In the genomic region with DNA sequence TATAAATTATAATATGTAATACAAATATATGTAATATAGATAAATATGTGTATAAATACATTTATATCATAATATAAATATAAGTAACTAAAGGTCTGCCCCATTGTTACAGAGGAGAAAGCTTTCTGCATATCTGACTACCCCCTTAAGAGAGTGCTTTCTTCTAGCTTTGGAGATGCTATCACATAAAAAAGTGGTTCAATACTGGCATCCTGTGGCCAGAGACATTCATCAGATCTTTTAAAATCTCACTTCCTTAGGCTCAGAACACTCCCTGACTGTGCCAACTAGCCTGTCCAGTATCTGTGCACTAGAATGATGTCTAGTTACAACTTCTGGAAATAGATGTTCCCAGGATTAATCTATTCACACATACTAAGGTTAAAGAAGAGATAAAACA, we compare ENCODE assay signal across 16 mouse cellular contexts.
DNase-seq lines count a peak whose midpoint lies in the region; ATAC-seq and TF ChIP-seq lines count a peak whose summit lies in the region.
"Had no signal": no experiment of that assay in that cellular context is flagged by ENCODE, and none has a peak within 500 bp of the region (broad histone marks: within the 10 kb centered on the region; RNA-seq: fewer than 3 reads in every experiment).

No protein-coding gene starts in this region.

- no peak overlapping the region for H3K4me3 ChIP-seq in forebrain, embryonic 14.5 days (ENCODE audit: low read depth, low read length)
- H3K4me3 ChIP-seq in forebrain, embryonic 10.5 days, result no peak overlapping the region
- no peak overlapping the region for H3K4me3 ChIP-seq in intestine, postnatal 0 days (ENCODE audit: low read depth, low read length)
- no peak overlapping the region for H3K4me3 ChIP-seq in intestine, embryonic 15.5 days (replicated peaks)
- no peak overlapping the region for H3K4me3 ChIP-seq in midbrain, embryonic 14.5 days (replicated peaks; ENCODE audit: low read depth, low read length)
- H3K4me3 ChIP-seq in midbrain, embryonic 13.5 days (replicated peaks), result no peak overlapping the region
- H3K4me3 ChIP-seq in stomach, postnatal 0 days (ENCODE audit: low read depth, low read length), result no peak overlapping the region
- H3K4me3 ChIP-seq: erythroblast, embryonic 14.5 days; limb, embryonic 13.5 days had no signal

- H3K9me3 ChIP-seq in forebrain, embryonic 14.5 days (replicated peaks; ENCODE audit: control insufficient read depth, low read length), result no peaks in the 10 kb centered on the region
- no peaks in the 10 kb centered on the region for H3K9me3 ChIP-seq in forebrain, embryonic 10.5 days
- no peaks in the 10 kb centered on the region for H3K9me3 ChIP-seq in intestine, postnatal 0 days (ENCODE audit: control insufficient read depth)
- H3K9me3 ChIP-seq in intestine, embryonic 15.5 days, result no peaks in the 10 kb centered on the region
- no peaks in the 10 kb centered on the region for H3K9me3 ChIP-seq in midbrain, embryonic 14.5 days (ENCODE audit: control insufficient read depth, low read length)
- H3K9me3 ChIP-seq in midbrain, embryonic 13.5 days, result no peaks in the 10 kb centered on the region
- no peaks in the 10 kb centered on the region for H3K9me3 ChIP-seq in stomach, postnatal 0 days (ENCODE audit: control insufficient read depth, low read length)
- H3K9me3 ChIP-seq: limb, embryonic 13.5 days had no signal

- H3K27ac ChIP-seq in forebrain, embryonic 14.5 days (ENCODE audit: low read depth, low read length), result no peak overlapping the region
- H3K27ac ChIP-seq in forebrain, embryonic 10.5 days, result no peak overlapping the region
- H3K27ac ChIP-seq in intestine, postnatal 0 days (ENCODE audit: low read depth, low read length), result no peak overlapping the region
- H3K27ac ChIP-seq in intestine, embryonic 15.5 days, result no peak overlapping the region
- no peak overlapping the region for H3K27ac ChIP-seq in midbrain, embryonic 14.5 days (replicated peaks; ENCODE audit: low read depth, low read length)
- no peak overlapping the region for H3K27ac ChIP-seq in midbrain, embryonic 13.5 days
- no peak overlapping the region for H3K27ac ChIP-seq in stomach, postnatal 0 days (replicated peaks)
- H3K27ac ChIP-seq: limb, embryonic 13.5 days; liver, embryonic 14.5 days had no signal

- TF ChIP-seq CTCF in intestine, postnatal 0 days (IDR thresholded peaks at IDR 0.05; ENCODE audit: low read depth), result peak; percentile 17; the same call in 1 of the 2 replicates
- TF ChIP-seq CTCF in stomach, postnatal 0 days (IDR thresholded peaks at IDR 0.05; ENCODE audit: low read depth), result peak; percentile 27; the same call in 1 of the 2 replicates

- H3K36me3 ChIP-seq in forebrain, embryonic 14.5 days (ENCODE audit: control insufficient read depth, insufficient read depth, low read length), result no peaks in the 10 kb centered on the region
- H3K36me3 ChIP-seq in forebrain, embryonic 10.5 days (replicated peaks), result no peaks in the 10 kb centered on the region
- H3K36me3 ChIP-seq in intestine, postnatal 0 days (ENCODE audit: control insufficient read depth, insufficient read depth), result no peaks in the 10 kb centered on the region
- H3K36me3 ChIP-seq in intestine, embryonic 15.5 days, result no peaks in the 10 kb centered on the region
- no peaks in the 10 kb centered on the region for H3K36me3 ChIP-seq in midbrain, embryonic 14.5 days (ENCODE audit: control insufficient read depth, insufficient read depth, low read length)
- H3K36me3 ChIP-seq in midbrain, embryonic 13.5 days, result no peaks in the 10 kb centered on the region
- H3K36me3 ChIP-seq in stomach, postnatal 0 days (ENCODE audit: control insufficient read depth, insufficient read depth, low read length), result no peaks in the 10 kb centered on the region
- H3K36me3 ChIP-seq: limb, embryonic 13.5 days had no signal

- TF ChIP-seq EP300 in stomach, postnatal 0 days (optimal IDR thresholded peaks at IDR 0.05), result no peak

- no peak overlapping the region for H3K9ac ChIP-seq in forebrain, embryonic 14.5 days (ENCODE audit: low read length)
- H3K9ac ChIP-seq in intestine, postnatal 0 days (ENCODE audit: low read depth, low read length), result no peak overlapping the region
- no peak overlapping the region for H3K9ac ChIP-seq in intestine, embryonic 15.5 days
- no peak overlapping the region for H3K9ac ChIP-seq in midbrain, embryonic 14.5 days (replicated peaks; ENCODE audit: low read length)
- no peak overlapping the region for H3K9ac ChIP-seq in midbrain, embryonic 13.5 days (replicated peaks)
- H3K9ac ChIP-seq in stomach, postnatal 0 days (ENCODE audit: low read length), result no peak overlapping the region
- H3K9ac ChIP-seq: limb, embryonic 13.5 days; liver, embryonic 14.5 days had no signal

- no peaks in the 10 kb centered on the region for H3K27me3 ChIP-seq in forebrain, embryonic 14.5 days (replicated peaks; ENCODE audit: control insufficient read depth, insufficient read depth, low read length)
- H3K27me3 ChIP-seq in forebrain, embryonic 10.5 days (ENCODE audit: poor library complexity, severe bottlenecking), result no peaks in the 10 kb centered on the region
- H3K27me3 ChIP-seq in intestine, postnatal 0 days (replicated peaks; ENCODE audit: control insufficient read depth, insufficient read depth, low read length), result no peaks in the 10 kb centered on the region
- no peaks in the 10 kb centered on the region for H3K27me3 ChIP-seq in intestine, embryonic 15.5 days (replicated peaks)
- no peaks in the 10 kb centered on the region for H3K27me3 ChIP-seq in midbrain, embryonic 14.5 days (ENCODE audit: control insufficient read depth, insufficient read depth, low read length)
- H3K27me3 ChIP-seq in midbrain, embryonic 13.5 days, result no peaks in the 10 kb centered on the region
- H3K27me3 ChIP-seq in stomach, postnatal 0 days (ENCODE audit: control insufficient read depth, insufficient read depth, low read length), result no peaks in the 10 kb centered on the region
- H3K27me3 ChIP-seq: limb, embryonic 13.5 days had no signal

- DNase-seq in forebrain, embryonic 14.5 days (ENCODE audit: low spot score), result peak; percentile 56
- no peak for DNase-seq in forebrain, embryonic 10.5 days (ENCODE audit: extremely low spot score, low spot score)
- DNase-seq in midbrain, embryonic 14.5 days, result peak; percentile 73
- DNase-seq in stomach, postnatal 0 days (ENCODE audit: low spot score), result no peak
- no peak for DNase-seq in frontal cortex, adult 2 months (ENCODE audit: extremely low spot score in 1 of 2, low spot score in 1 of 2)
- DNase-seq: adrenal gland, adult 8-10 months; cerebellum, adult 18-20 months; cerebellum, postnatal 36 days; gastrocnemius, postnatal 36 days; thymus, postnatal 14 days had no signal

- no peaks in the 10 kb centered on the region for H3K4me1 ChIP-seq in forebrain, embryonic 14.5 days (ENCODE audit: control insufficient read depth, insufficient read depth, low read length)
- H3K4me1 ChIP-seq in forebrain, embryonic 10.5 days, result no peaks in the 10 kb centered on the region
- H3K4me1 ChIP-seq in intestine, postnatal 0 days (replicated peaks; ENCODE audit: control insufficient read depth, insufficient read depth, low read length), result no peaks in the 10 kb centered on the region
- no peaks in the 10 kb centered on the region for H3K4me1 ChIP-seq in intestine, embryonic 15.5 days (replicated peaks)
- no peaks in the 10 kb centered on the region for H3K4me1 ChIP-seq in midbrain, embryonic 14.5 days (ENCODE audit: control insufficient read depth, insufficient read depth, low read length)
- no peaks in the 10 kb centered on the region for H3K4me1 ChIP-seq in midbrain, embryonic 13.5 days (replicated peaks)
- no peaks in the 10 kb centered on the region for H3K4me1 ChIP-seq in stomach, postnatal 0 days (replicated peaks; ENCODE audit: control insufficient read depth, insufficient read depth)

- no peak; the same call in 1 of the 2 replicates for ATAC-seq in forebrain, embryonic 14.5 days
- ATAC-seq in intestine, postnatal 0 days, result no peak
- no peak for ATAC-seq in intestine, embryonic 15.5 days
- ATAC-seq in midbrain, embryonic 14.5 days (ENCODE audit: low FRiP score, low TSS enrichment), result no peak
- ATAC-seq in midbrain, embryonic 13.5 days, result no peak
- no peak for ATAC-seq in stomach, postnatal 0 days (ENCODE audit: low FRiP score, low TSS enrichment)

- H3K4me2 ChIP-seq in forebrain, embryonic 14.5 days (ENCODE audit: low read length), result no peak overlapping the region
- no peak overlapping the region for H3K4me2 ChIP-seq in intestine, postnatal 0 days (replicated peaks; ENCODE audit: low read depth)
- no peak overlapping the region for H3K4me2 ChIP-seq in intestine, embryonic 15.5 days (replicated peaks)
- H3K4me2 ChIP-seq in midbrain, embryonic 14.5 days (ENCODE audit: low read length), result no peak overlapping the region
- H3K4me2 ChIP-seq in midbrain, embryonic 13.5 days (replicated peaks), result no peak overlapping the region
- no peak overlapping the region for H3K4me2 ChIP-seq in stomach, postnatal 0 days (replicated peaks; ENCODE audit: low read depth)
- H3K4me2 ChIP-seq: limb, embryonic 13.5 days had no signal

Comparison
In these comparisons a context has a peak if more than half of its experiments do, and no peak if none do; other contexts are left out.
1. DNase-seq: peak in forebrain, embryonic 14.5 days (single experiment) and midbrain, embryonic 14.5 days (single experiment); none in forebrain, embryonic 10.5 days (single experiment), stomach, postnatal 0 days (single experiment) and frontal cortex, adult 2 months (0 of 2).